Comparison of ENCODE assay signal across 20 mouse cellular contexts in the genomic region with DNA sequence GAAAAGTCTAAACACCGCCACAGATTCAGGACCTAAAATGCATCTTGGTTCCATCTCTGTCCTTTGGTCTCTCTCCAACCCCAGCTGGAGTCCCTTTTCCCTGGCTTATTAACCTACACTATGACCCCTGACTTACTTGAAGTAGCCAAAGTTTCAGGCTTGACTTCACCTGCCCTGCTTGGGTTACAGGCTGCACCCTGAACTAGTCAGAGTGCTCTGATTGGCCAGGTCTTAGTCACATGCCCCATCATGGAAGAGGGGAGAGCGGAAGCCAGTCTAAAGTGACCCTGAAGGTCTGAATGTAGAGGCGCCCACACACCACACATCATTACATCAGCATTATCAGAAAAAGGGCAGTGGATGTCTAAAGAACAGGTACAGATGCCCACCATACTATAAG. TPM values are rescaled to one million over a fixed set of nuclear protein-coding genes. Genes with fewer than 3 reads are reported as not detected.
DNase-seq lines count a peak whose midpoint lies in the region; ATAC-seq and TF ChIP-seq lines count a peak whose summit lies in the region.
"Had no signal": no experiment of that assay in that cellular context is flagged by ENCODE, and none has a peak within 500 bp of the region (broad histone marks: within the 10 kb centered on the region; RNA-seq: fewer than 3 reads in every experiment).

No protein-coding gene starts in this region.

- no peak; the same call in 1 of the 2 replicates for ATAC-seq in kidney, embryonic 15.5 days (replicated peaks; ENCODE audit: low FRiP score)
- ATAC-seq in megakaryocyte-erythroid progenitor cell, adult 5-6 weeks (replicated peaks; ENCODE audit: low FRiP score, low TSS enrichment, poor library complexity, severe bottlenecking), result no peak
- ATAC-seq: forebrain, embryonic 16.5 days had no signal

- no peaks in the 10 kb centered on the region for H3K9me3 ChIP-seq in kidney, embryonic 15.5 days (replicated peaks)
- H3K9me3 ChIP-seq: embryonic facial prominence, embryonic 12.5 days; forebrain, embryonic 12.5 days; heart, embryonic 12.5 days; hindbrain, embryonic 10.5 days had no signal

- H3K79me2 ChIP-seq in C2C12 (ENCODE audit: control insufficient read depth, insufficient read depth), result peaks cover 4% of the 10 kb centered on the region

- TF ChIP-seq CTCF in kidney, adult 2 months (conservative IDR thresholded peaks at IDR 0.05; ENCODE audit: insufficient read depth, insufficient read length, low read depth, low read length), result no peak
- no peak for TF ChIP-seq CTCF in C2C12 (IDR thresholded peaks at IDR 0.05; ENCODE audit: control insufficient read depth, insufficient read depth, insufficient read length)

- no peak overlapping the region for H3ac ChIP-seq in C2C12 (ENCODE audit: control insufficient read depth, insufficient read length, low read depth)

- H3K36me3 ChIP-seq in kidney, adult 2 months (ENCODE audit: control insufficient read depth, insufficient read depth, low read length), result no peaks in the 10 kb centered on the region
- no peaks in the 10 kb centered on the region for H3K36me3 ChIP-seq in C2C12 (ENCODE audit: control insufficient read depth, insufficient read depth)
- peaks cover 16% of the 10 kb centered on the region; the same call in 1 of the 2 replicates for H3K36me3 ChIP-seq in kidney, embryonic 15.5 days

- 59% methylated on average over 3 of the region's 3 CpGs for WGBS in kidney, adult 2 months
- WGBS in kidney, embryonic 15.5 days, result 74% methylated on average over 3 of the region's 3 CpGs

- H3K79me3 ChIP-seq in C2C12 (ENCODE audit: low read depth), result no peaks in the 10 kb centered on the region

- no peak for TF ChIP-seq POLR2A in kidney, adult 2 months (IDR thresholded peaks at IDR 0.05; ENCODE audit: low read depth, low read length)

- H3K27ac ChIP-seq in kidney, adult 2 months (ENCODE audit: insufficient read depth, low read depth, low read length), result peak overlapping the region; percentile 79
- H3K27ac ChIP-seq in kidney, embryonic 15.5 days, result 0 out of 2 replicates have a peak overlapping the region, but pooled peaks have one; percentile 20
- H3K27ac ChIP-seq: embryonic facial prominence, embryonic 12.5 days; forebrain, embryonic 12.5 days; hindbrain, embryonic 10.5 days; hindbrain, embryonic 14.5 days had no signal

- peak; percentile 85 for DNase-seq in kidney, adult 2 months
- DNase-seq in kidney, postnatal 10 days, result no peak
- peak; percentile 68 to 80 for DNase-seq in kidney, postnatal 36 days
- no peak for DNase-seq in gastrocnemius, postnatal 4 days (ENCODE audit: low spot score in 2 of 2)
- DNase-seq: adrenal gland, adult 8-10 months; adrenal gland, postnatal 36 days; cerebellum, adult 2 months; cerebellum, postnatal 10 days; gastrocnemius, postnatal 14 days had no signal

- peaks cover 26% of the 10 kb centered on the region; the same call in 1 of the 2 replicates for H3K4me1 ChIP-seq in kidney, adult 2 months (ENCODE audit: control insufficient read depth, insufficient read depth, low read length)
- peaks cover 57% of the 10 kb centered on the region for H3K4me1 ChIP-seq in kidney, embryonic 15.5 days

- no peak overlapping the region for H3K4me2 ChIP-seq in kidney, embryonic 15.5 days
- H3K4me2 ChIP-seq: embryonic facial prominence, embryonic 12.5 days; forebrain, embryonic 12.5 days; heart, embryonic 12.5 days; hindbrain, embryonic 14.5 days had no signal

- H3K27me3 ChIP-seq in kidney, adult 2 months (replicated peaks; ENCODE audit: control insufficient read depth, insufficient read depth, low read length), result no peaks in the 10 kb centered on the region
- H3K27me3 ChIP-seq in C2C12 (ENCODE audit: control insufficient read depth, insufficient read depth, insufficient read length), result no peaks in the 10 kb centered on the region
- H3K27me3 ChIP-seq in kidney, embryonic 15.5 days, result no peaks in the 10 kb centered on the region
- H3K27me3 ChIP-seq: CH12.LX; embryonic facial prominence, embryonic 12.5 days; forebrain, embryonic 12.5 days had no signal

- H3K9ac ChIP-seq in kidney, embryonic 15.5 days, result no peak overlapping the region
- H3K9ac ChIP-seq: embryonic facial prominence, embryonic 12.5 days; forebrain, embryonic 12.5 days; heart, embryonic 12.5 days; hindbrain, embryonic 14.5 days had no signal

- H3K4me3 ChIP-seq in kidney, adult 2 months (ENCODE audit: insufficient read depth, low read depth, low read length), result peak overlapping the region; percentile 9; the same call in 1 of the 2 replicates
- H3K4me3 ChIP-seq in C2C12 (ENCODE audit: insufficient read depth, poor library complexity, severe bottlenecking), result no peak overlapping the region
- H3K4me3 ChIP-seq in kidney, embryonic 15.5 days (replicated peaks), result no peak overlapping the region
- H3K4me3 ChIP-seq: embryonic facial prominence, embryonic 12.5 days; forebrain, embryonic 12.5 days; heart, embryonic 12.5 days; hindbrain, embryonic 10.5 days had no signal

TF ChIP-seq in C2C12, 6 proteins besides CTCF, POLR2A, EP300 and RAD21:
- no peak for TF ChIP-seq MAX (IDR thresholded peaks at IDR 0.05)
- TF ChIP-seq MYOG (IDR thresholded peaks at IDR 0.05; ENCODE audit: control insufficient read depth, extremely low read depth, insufficient read length), result no peak
- no peak for TF ChIP-seq MYOD1 (IDR thresholded peaks at IDR 0.05; ENCODE audit: control insufficient read depth, insufficient read length, low read depth)
- no peak for TF ChIP-seq FOSL1 (IDR thresholded peaks at IDR 0.05; ENCODE audit: insufficient read depth, low read length, poor library complexity, severe bottlenecking)
- TF ChIP-seq CEBPB (IDR thresholded peaks at IDR 0.05; ENCODE audit: low read depth), result no peak
- peak; percentile 54 for TF ChIP-seq USF1 (IDR thresholded peaks at IDR 0.05; ENCODE audit: low read depth)

RNA-seq across cellular contexts. Expression of a gene that starts 3.4 kb away (rescaled TPM):
- 0.42 and 1.1 TPM in 2 replicates for polyA plus RNA-seq in kidney, adult 2 months (2012; rRNA removed)
- 0.81 TPM for polyA plus RNA-seq in C2C12 (2012; fragmentation: generic; extraction: Trizol)
- polyA plus RNA-seq in kidney, embryonic 15.5 days (2015; fragmentation: Nextera tagmentation; extraction: Ambion mirVana), result 2.6 TPM in 1 of 2 replicates, not detected in the other
- not detected in 2 replicates for total RNA-seq in megakaryocyte-erythroid progenitor cell, adult 5-6 weeks (2014; fragmentation: Nextera tagmentation)
- total RNA-seq in megakaryocyte-erythroid progenitor cell, adult 5-6 weeks (2017), result 3.4 TPM in 1 of 2 replicates, not detected in the other
- 1 to 10 TPM; 1.2 to 1.4 TPM for total RNA-seq in gastrocnemius, postnatal 4 days (2021)
- polyA plus RNA-seq: forebrain, embryonic 12.5 days; forebrain, embryonic 16.5 days; hindbrain, embryonic 14.5 days had no signal

RNA-seq across cellular contexts. Expression of a gene that starts 3.5 kb away (rescaled TPM):
- 162 and 170 TPM in 2 replicates for polyA plus RNA-seq in kidney, adult 2 months (2012; rRNA removed)
- 0.20 TPM for polyA plus RNA-seq in C2C12 (2012; fragmentation: generic; extraction: Trizol)
- 88.2 and 97.7 TPM in 2 replicates for polyA plus RNA-seq in kidney, embryonic 15.5 days (2015; fragmentation: Nextera tagmentation; extraction: Ambion mirVana)
- 2.9 TPM in 1 of 2 replicates, not detected in the other for total RNA-seq in megakaryocyte-erythroid progenitor cell, adult 5-6 weeks (2014; fragmentation: Nextera tagmentation)
- total RNA-seq in megakaryocyte-erythroid progenitor cell, adult 5-6 weeks (2017), result not detected in 2 replicates
- 1 to 10 TPM; 2.5 to 3.8 TPM for total RNA-seq in gastrocnemius, postnatal 4 days (2021)

RNA-seq across cellular contexts. Expression of a gene that starts 5.6 kb away (rescaled TPM):
- 26.4 and 27.3 TPM in 2 replicates for polyA plus RNA-seq in kidney, adult 2 months (2012; rRNA removed)
- polyA plus RNA-seq in C2C12 (2012; fragmentation: generic; extraction: Trizol), result 9.9 TPM
- polyA plus RNA-seq in kidney, embryonic 15.5 days (2015; fragmentation: Nextera tagmentation; extraction: Ambion mirVana), result 17.3 and 18.7 TPM in 2 replicates
- total RNA-seq in megakaryocyte-erythroid progenitor cell, adult 5-6 weeks (2014; fragmentation: Nextera tagmentation), result 7.3 and 9.2 TPM in 2 replicates
- 7.9 and 8.9 TPM in 2 replicates for total RNA-seq in megakaryocyte-erythroid progenitor cell, adult 5-6 weeks (2017)
- total RNA-seq in gastrocnemius, postnatal 4 days (2021), result 10 to 100 TPM; 12.0 to 13.2 TPM

RNA-seq across cellular contexts. Expression of a gene that starts 9.6 kb away (rescaled TPM):
- 99.0 and 122 TPM in 2 replicates for polyA plus RNA-seq in kidney, adult 2 months (2012; rRNA removed)
- polyA plus RNA-seq in C2C12 (2012; fragmentation: generic; extraction: Trizol), result 28.7 TPM
- 94.7 and 95.7 TPM in 2 replicates for polyA plus RNA-seq in kidney, embryonic 15.5 days (2015; fragmentation: Nextera tagmentation; extraction: Ambion mirVana)
- total RNA-seq in megakaryocyte-erythroid progenitor cell, adult 5-6 weeks (2014; fragmentation: Nextera tagmentation), result 12.7 and 35.5 TPM in 2 replicates
- total RNA-seq in megakaryocyte-erythroid progenitor cell, adult 5-6 weeks (2017), result 26.5 and 28.8 TPM in 2 replicates
- 10 to 100 TPM; 25.0 to 26.5 TPM for total RNA-seq in gastrocnemius, postnatal 4 days (2021)

RNA-seq across cellular contexts. Expression of a gene that starts 26.6 kb away (rescaled TPM):
- polyA plus RNA-seq in kidney, adult 2 months (2012; rRNA removed), result 4.2 and 4.9 TPM in 2 replicates
- 40.6 TPM for polyA plus RNA-seq in C2C12 (2012; fragmentation: generic; extraction: Trizol)
- polyA plus RNA-seq in kidney, embryonic 15.5 days (2015; fragmentation: Nextera tagmentation; extraction: Ambion mirVana), result 33.3 and 36.5 TPM in 2 replicates
- total RNA-seq in megakaryocyte-erythroid progenitor cell, adult 5-6 weeks (2014; fragmentation: Nextera tagmentation), result not detected in 2 replicates
- not detected in 2 replicates for total RNA-seq in megakaryocyte-erythroid progenitor cell, adult 5-6 weeks (2017)
- total RNA-seq in gastrocnemius, postnatal 4 days (2021), result 10 to 100 TPM; 29.8 to 42.1 TPM
- total RNA-seq: CH12.LX; granulocyte monocyte progenitor cell, adult 5-6 weeks had no signal

Comparison
In these comparisons a context has a peak if more than half of its experiments do, and no peak if none do; other contexts are left out.
1. DNase-seq: peak in kidney, adult 2 months (single experiment) and kidney, postnatal 36 days (2 of 2); none in kidney, postnatal 10 days (single experiment) and gastrocnemius, postnatal 4 days (0 of 2).
2. RNA of a gene that starts 3.5 kb away (polyA plus RNA-seq): 162 to 170 TPM in kidney, adult 2 months and 88.2 to 97.7 TPM in kidney, embryonic 15.5 days; 0.20 TPM in C2C12 (single experiment); every median in the first group is over 10 times any median in the second.